Mouse (Mus musculus): ENCODE results near the gene Rap1a.

GRCm38 (mm10) chr3:105722510-105722909, 78.6 kb downstream of the Rap1a start:
- TF ChIP-seq USF1 (IDR thresholded peaks at IDR 0.05; ENCODE audit: low read depth), result no peak
- TF ChIP-seq E2F4 (IDR thresholded peaks at IDR 0.05; ENCODE audit: insufficient read depth), result no peak
- no peak for TF ChIP-seq POLR2A (IDR thresholded peaks at IDR 0.05; ENCODE audit: insufficient read length, low read depth)
- TF ChIP-seq MAX (IDR thresholded peaks at IDR 0.05; ENCODE audit: low read depth), result no peak
